ENCODE assay signal across 1 mouse cellular context in the genomic region with DNA sequence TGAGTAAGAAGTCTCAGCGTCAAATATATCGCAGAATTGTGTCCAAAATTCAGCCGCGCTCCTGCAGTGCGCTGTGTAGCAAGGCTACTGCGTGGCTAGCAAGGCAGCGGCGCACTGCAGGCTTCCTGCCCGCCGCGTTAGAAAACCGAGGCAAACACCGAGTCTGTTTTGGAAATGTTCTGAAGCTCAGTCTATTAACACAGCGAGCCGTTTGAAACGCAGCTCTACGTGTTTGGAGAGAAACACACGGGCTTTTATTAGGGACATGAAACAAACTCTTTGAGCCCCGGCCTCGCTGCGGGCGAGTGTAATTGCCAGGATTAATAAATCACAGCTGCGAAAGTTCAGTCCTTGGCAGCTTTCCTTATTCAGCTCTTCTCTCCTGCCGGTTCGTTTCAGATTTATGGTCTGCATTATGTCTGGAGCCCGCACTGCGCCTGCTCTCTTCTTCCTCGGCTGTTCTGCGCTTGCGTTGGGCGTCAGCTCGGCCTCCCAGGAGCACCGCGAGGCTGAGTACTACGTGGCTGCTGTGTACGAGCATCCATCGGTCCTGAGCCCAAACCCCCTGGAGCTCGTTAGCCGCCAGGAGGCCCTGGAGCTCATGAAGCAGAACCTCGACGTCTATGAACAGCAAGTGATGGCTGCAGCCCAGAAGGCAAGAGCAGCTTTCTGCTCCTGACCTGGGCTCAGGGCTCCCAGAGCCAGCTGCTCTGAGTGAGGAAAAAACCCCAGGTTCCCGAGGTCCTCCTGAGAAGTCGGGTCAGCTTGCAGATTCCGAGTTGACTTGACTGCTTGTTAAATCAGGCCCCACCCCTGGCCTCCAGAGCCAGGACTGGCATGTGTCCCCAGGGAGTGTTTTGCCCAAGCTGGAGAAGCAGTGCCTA.
TF ChIP-seq lines count a peak whose summit lies in the region.

No protein-coding gene starts in this region.

TF ChIP-seq in myocyte, 11 proteins besides CTCF, POLR2A, EP300 and RAD21 (continued from another document):
- TF ChIP-seq USF1 (IDR thresholded peaks at IDR 0.05; ENCODE audit: low read depth) (no peak), TCF12 (IDR thresholded peaks at IDR 0.05; ENCODE audit: insufficient read depth, poor library complexity, severe bottlenecking) (no peak), E2F4 (IDR thresholded peaks at IDR 0.05; ENCODE audit: insufficient read depth) (no peak), MYOG (IDR thresholded peaks at IDR 0.05; ENCODE audit: control insufficient read depth in 1 of 3, insufficient read depth in 1 of 3, insufficient read length in 2 of 3, low read depth in 2 of 3) (peak in 1 of 3 experiments; percentile 14), REST (IDR thresholded peaks at IDR 0.05; ENCODE audit: insufficient read depth, insufficient read length) (no peak)
